Mouse (Mus musculus): ENCODE measurements around the gene Pfdn4. TPM values are rescaled to one million over a fixed set of nuclear protein-coding genes. Genes with fewer than 3 reads are reported as not detected.

Pfdn4 gene
- total RNA-seq, 2 experiments from 2014 or later, result 32.3 to 34.8 TPM

DNA sequence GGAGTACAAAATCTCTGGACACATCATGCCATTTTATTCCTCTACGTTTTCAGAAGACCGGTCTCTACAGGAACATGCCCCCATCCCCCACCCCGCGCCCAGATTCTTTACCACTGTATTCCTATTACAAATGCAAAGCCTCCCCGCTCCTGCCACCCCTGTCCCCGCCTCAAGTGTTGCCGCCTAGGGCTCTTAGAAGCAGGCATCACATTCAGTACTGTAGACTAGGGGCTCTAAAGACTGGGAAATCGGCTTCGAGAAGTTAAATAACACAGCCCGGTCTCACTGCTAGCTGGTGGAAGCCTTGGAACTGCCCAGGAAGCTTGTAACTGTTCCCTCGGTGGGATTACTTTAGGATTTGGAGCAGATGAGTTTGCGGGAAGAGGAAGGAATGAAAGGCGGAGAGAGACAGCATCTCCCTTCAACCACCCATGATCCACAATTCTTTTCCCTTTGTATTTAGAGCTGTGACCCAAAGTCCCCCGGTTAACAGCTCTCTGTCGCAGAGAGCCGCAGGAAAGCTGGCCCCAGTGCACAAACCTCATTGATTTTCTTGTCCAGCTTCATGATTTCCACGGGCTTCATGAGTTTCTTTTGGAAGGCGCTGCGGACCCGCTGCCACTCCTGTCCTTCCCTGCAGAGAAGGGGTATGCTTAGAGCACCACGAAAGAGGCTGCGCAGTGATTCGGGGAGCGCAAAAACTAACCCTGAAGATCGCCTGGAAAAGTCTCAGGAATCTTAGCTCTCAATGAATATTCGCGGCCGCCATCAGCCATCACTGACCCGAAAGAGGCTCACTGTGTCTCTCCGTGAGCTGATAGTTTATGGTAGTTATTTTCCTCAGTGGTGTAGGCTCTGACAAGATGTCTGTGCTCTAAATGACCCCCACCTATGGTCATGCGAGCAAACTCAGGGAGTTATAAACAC is 1.2 kb upstream of the Pfdn4 start:
- DNase-seq (ENCODE audit: low spot score in 2 of 2), result no peak

DNA sequence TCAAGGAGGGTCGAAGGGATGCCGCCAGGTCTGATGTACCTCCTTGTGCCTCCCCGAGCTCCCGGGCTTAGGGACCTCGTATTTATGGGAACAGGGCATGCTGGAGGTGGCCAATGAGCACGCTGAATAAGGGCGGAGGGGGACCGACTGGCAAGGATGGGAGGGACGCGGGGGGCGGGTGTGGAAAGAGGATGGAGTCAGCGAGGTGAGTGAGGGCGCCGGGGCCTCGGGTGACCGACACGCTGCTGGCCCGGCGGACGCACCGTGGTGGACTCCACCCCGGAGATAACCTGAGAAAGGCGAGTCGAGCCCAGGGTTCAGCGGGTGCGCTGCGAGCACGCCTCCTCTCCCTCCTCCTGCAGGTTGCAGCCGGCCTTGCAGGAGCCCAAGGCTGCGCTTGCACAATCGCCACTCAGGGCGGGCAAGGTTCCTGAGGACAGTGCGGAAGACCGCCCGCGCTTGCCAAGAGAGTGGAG is 901 bp downstream of the Pfdn4 start, which contains the start of gene Cyp24a1:
Gene Cyp24a1, minus strand, starts transcription at position 55 of the 476 bp plus-strand sequence.
- DNase-seq (ENCODE audit: low spot score in 2 of 2), result no peak

DNA sequence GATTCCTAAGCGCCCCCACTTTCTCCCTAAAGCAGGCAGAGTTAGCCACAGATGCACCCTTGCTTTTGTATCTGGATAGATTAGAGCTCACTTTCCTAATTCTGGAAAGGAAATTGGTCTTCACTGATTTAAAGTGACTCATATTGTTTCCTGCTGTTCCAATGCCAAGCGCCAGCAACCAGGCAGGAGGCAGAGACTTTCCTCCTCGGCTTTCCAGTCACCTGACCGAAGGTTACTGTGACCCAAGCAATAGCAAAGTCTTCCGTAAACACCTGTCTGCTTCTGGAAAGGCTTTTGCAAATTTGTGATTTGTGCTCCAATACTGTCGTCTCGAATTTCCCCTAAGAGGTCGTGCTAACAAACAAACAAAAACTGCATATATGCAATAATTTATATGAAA is 1.8 kb downstream of the Pfdn4 start:
- DNase-seq (ENCODE audit: low spot score in 2 of 2), result no peak

DNA sequence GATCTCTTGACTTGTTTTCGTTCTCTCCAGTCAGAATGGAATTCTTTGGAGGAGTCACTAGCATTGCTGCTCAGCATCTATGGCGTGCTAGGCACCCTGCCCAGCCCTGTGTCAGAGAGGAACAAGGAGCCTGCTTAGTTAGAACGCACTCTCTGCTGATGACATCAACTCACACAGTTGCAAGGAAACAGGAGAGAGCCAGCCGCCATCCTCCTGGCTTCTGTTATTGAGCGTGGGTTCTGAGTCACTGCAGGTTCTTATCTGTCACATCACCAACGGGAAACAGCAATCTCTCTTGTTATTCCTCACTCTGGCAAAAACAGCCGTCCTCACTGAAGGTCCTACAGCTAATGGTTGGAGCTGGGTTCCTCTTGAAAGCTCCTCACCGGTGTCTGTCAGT is 7.1 kb downstream of the Pfdn4 start:
- peak; percentile 33 to 34 for DNase-seq (ENCODE audit: low spot score in 2 of 2)

DNA sequence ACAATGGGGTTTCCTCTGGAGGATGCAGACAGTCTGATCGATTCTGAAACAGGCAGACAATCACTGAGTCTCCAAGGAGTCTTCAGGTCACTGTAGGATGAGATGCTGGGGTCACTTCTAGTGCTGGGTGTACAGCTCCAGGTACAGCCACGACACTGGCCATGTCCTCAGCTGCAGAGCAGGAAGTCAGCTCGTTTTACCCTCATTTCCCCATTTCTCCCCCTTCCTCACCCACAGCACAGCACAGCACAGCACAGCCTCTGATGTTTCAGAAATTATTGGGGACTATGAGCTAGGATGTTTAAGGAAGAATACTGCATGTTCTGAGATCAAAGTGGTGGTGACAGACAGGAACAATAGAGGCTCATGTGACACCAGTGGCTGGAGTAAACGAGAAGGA is 7.8 kb downstream of the Pfdn4 start:
- no peak for DNase-seq (ENCODE audit: low spot score in 2 of 2)

DNA sequence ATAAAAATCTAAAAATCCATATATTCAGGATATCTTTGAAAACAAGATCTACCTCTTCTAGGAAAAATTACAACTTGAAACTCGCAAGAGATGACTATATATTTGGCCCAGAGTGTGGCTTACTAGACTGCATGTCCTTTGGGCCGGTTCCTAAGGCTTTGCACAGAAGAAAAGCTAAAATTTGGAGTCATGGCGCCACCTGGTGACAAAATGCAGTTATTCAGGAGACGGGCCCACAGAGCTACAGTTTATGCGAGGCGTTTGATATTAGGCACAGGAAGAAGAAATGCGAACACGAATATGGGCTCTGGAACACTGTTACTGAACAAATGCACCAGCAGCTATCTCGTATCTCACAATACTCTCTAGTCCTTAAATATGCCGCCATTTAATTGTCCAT is 11.5 kb downstream of the Pfdn4 start:
- peak; percentile 89 to 90 for DNase-seq (ENCODE audit: low spot score in 2 of 2)

DNA sequence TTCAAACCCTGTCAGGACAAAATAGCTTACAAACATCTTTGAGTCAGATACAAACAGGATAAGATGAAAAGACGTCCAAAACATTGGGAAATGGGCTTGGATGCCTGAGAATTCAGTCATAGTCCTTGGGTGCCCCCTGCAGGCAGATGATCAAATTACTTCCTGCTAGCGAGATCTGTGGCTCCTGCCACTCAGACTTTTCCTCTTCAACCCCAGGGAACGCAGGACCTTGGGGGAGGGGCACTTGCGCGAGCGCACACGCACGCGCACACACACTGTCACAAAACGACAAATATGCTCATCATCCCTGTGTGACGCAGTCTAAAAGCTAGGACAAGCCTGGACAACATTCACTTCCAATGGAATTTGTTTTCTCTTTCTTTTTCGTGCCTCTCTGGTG is 12.6 kb downstream of the Pfdn4 start:
- peak; percentile 94 to 95 for DNase-seq (ENCODE audit: low spot score in 2 of 2)

DNA sequence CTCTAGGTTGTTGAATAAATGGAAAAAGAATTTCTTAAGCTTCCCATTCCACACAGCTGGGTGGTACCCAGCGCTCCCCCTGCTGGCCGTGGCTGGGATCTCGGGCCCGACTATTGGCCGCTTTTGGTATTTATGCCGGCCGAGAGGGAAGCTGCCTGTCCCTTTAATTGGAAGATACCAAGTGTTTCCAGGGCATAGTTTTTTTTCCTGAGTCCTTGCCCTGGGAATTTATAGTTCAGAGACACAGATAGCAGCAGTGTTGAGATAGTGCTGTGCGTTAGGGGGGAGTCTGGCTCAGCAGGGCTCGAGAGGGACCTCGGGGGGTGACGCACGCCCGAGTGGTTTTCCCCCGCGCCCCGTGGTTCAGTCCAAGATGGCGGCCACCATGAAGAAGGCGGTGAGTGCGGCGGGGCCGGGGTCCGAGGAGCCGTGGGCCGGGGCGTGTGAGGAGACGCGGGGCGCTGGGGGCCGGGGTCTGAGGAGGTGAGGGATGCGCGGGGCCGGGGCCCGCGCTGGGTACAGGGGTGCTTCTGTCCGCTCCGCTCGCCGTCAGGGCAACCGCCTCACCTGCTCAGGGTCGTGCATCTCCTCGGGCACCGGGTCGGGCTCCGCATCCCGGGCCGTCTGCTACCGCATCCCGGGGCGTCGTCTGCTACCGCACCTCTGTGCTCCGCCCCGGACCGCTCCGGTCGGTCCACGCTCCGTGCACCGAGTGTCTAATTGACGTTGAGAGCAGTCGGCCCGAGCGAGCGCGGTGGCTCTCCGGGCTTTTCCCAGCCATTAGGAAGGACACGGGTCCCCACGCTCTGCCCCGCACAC is 15.1 kb downstream of the Pfdn4 start:
- DNase-seq (ENCODE audit: low spot score in 2 of 2), result peak; percentile 89 to 94

DNA sequence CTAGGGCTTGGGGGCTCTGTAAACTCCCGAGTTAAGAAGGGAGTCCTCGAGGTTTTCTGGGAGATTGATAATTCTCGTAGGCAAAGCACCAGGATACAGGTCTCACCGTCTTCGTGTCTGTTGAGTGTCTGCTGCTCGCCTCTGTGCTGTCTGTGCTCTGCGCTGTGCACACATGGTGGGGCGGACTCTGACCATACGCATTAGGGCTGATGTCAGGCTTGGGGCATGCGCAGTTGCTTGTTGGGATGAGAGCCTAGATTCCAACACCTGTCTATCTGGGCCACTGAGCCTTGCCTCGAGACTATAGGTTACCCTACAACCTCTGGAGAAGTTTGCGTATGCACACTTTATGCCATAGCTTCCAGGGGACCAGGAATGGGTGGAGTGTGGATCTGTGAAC is 17.5 kb downstream of the Pfdn4 start:
- no peak for DNase-seq (ENCODE audit: low spot score in 2 of 2)

DNA sequence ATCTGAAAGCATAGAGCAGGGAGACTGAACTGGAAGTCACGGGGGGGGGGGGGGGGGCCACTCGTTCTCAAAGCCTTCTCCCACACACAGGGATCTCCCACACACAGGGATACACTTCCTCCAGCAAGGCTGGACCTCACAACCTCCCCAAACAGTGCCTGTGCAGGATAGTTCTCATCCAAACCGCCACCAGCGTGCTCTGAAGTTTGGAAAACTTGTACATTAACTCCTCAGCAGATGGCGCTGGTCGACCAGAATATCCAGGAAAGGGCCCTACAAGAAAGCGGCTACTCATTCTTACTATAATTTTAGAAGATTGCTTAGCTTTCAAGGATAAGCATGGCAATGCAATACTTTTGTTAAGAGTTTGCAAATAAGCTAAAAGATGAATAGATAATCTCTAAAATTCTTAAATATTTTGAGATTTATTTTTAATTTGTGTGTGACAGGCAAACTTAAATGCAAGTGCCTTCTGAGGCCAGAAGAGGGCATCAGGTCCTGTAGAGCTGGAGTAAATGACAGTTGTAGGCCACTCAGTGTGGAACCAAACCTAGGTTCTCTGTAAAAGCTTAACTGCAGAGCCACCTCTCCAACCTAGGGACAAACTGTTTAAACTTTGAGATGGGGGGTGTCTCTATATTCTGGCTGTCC is 24.2 kb downstream of the Pfdn4 start:
- peak; percentile 44 to 76 for DNase-seq (ENCODE audit: low spot score in 2 of 2)

DNA sequence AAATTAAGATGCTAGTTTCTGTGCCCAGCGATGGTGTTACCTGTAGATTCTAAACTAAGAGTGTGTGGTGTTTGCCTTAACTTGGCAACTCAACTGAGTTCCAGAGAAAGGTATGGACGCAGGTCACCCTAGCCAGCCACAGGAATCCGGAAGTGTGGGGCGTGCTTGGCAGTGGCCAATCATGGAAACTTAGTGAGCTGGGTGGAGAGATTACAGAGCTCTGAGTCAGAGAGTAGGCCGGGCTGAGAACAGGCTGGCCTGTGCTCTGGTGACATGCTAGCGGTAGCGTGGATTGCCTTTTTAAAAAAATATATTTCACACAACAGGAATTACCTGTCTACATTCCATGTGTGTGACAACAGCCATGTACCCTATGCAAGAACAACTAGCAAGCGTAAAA is 30.3 kb downstream of the Pfdn4 start:
- no peak for DNase-seq (ENCODE audit: low spot score in 2 of 2)

DNA sequence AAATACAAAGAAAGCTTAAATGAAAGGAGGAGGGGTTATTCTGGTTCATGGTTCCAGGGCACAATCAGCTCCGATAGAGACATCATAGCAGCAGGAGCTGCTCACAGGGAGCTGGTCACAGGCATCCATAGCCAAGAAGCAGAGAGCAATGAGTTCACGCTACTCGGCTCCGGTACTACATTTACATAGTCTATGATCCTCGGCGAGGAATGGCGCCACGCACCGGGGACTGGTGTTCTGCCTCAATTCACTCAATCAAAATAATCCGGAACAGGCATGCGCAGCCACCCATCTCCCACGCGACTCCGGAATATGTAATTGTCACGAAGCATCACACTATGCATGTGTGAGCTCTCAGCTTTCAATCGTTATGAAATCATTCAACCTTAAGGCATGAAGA is 31.8 kb downstream of the Pfdn4 start:
- no peak for DNase-seq (ENCODE audit: low spot score in 2 of 2)

DNA sequence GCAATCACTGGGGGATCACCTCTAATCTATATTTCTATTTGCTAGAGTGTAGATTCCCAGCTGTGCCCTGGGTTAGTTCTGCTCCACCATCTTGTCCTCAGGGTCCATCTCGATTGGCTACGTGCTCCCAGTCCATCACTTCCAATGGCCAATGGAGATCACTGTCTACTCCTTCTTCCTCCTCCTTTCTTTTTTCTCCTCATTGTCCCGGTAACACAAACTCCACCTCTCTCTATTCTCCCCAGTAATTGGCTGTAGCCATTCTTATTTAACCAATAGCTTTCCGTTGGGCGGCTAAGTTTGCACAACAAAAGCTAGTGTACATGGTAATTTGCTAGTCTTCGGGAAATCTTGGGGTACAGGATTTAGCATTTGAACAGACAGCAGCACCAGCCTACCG is 33.5 kb downstream of the Pfdn4 start:
- DNase-seq (ENCODE audit: low spot score in 2 of 2), result no peak

DNA sequence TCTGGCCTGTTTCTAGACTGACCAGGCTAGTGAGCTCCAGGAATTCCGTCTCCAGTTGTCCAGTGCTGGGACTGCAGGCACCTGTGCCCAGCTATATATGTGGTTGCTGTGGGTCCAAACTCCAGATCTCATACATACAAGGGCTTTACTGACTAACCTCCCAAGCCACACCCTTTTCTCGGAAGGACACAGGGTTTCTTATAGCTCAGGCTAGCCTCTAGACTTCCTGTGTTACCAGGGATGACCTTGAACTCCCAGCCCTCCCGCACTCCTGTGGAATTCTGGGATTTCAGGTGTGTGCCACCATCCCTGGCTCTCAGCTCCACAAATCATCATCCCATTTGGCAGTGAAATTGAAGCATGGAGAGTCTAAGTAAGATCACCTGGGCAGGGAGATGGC is 34.0 kb downstream of the Pfdn4 start:
- no peak for DNase-seq (ENCODE audit: low spot score in 2 of 2)

DNA sequence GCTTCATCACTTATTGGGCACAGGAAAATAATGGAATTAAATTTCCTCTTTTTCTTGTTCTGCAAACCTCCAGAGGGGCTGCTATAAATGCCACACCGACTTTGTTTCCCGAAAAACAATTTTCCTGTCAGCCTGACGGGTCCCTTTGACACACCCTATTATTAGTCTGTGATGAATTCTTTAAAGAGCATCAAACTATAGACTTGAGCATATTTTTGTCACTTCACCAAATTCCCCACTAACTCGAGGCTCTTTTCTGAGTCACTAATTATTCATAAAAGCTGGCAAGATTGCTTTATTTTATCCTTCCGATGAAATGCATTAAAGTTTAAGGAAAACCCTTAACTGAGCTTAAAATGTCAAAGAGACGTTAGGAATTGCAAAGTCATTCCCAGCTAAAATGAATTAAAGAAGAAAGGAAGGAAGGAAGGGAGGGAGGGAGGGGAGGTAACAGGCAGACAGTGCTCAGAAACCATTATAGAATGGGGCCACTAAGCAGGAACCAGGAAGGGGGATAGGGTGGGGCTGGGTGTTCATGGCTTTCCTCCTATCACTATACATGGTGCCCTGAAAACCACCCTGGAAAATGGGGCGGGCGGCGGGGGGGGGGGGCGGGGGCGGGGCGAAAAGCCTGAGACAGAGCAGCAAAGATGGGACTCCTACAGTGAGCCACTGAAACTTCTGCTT is 38.0 kb downstream of the Pfdn4 start:
- no peak for DNase-seq (ENCODE audit: low spot score in 2 of 2)

DNA sequence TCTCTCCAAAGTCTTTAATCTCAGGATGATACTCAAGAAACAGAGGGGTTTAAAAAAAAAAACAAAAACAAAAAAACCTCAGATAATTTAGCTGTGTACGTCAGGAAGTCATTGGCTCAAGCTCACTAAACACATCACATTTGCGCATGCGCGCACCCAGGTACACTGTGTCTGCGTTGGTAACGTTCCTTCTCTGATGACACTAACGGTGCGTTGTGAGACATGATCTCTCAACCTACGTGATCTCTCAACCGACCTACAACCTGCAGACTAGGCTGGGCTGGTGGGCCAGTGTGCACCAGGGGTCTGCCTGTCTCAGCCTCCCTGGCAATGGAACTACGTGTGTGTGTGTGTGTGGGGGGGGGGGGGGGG is 38.6 kb downstream of the Pfdn4 start:
- DNase-seq (ENCODE audit: low spot score in 2 of 2), result no peak

DNA sequence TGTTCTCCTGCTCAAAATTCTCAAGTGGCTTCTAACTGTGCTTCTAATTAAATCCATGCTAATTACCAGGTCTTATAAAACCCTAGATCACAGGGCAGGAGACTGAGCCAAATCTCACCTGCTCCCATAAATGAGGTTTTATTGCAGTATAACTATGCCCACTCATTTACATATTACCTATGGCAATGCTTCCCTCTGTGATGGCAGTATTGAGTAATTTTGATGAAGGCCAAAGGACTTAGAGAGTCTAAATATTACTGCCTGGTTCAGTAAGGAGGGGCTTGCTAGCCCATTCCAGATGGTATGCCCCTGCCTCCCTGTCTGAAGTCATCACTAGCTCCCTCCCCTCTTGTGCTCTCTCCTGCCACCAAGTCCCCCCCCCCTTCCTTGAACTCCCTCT is 39.6 kb downstream of the Pfdn4 start:
- DNase-seq (ENCODE audit: low spot score in 2 of 2), result no peak

DNA sequence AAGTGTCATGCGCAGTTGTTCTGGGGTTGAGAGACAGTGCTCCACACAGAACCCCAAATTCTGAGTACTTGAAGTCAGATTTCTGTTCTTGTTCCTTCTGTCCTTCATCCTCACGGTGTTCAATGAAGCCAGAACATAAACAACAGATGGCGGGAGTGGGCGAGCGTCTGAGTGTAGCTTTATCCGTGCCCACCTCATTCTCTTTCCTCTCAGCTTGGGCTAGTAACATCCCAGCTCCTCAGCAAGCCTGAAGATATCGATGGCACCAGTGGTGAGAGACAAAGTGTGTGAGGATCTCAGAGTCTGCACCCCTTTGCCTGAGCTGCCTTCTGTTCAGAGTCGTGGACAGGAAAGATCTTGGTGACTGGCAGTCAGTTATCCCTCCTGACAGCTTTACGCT is 43.0 kb downstream of the Pfdn4 start:
- peak; percentile 6 to 24 for DNase-seq (ENCODE audit: low spot score in 2 of 2)

DNA sequence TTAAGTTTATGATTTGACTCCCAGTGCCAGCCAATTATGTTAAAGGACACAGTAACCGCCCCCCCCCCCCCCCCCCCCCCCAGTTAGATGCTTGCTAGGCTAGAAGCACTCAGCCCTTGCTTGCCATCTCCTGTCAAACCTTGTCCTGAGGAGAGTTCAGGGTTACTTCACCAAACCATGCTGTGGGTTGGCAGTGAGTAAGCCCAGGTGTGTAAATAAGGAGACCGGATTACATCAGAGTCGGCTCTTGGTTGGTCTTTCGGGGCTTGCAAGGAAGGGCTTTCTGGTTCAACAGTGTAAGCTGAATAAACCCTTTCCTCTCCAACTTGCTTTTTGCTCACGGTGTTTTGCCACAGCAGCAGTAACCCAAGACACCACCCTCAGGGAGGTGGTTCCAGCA is 47.4 kb downstream of the Pfdn4 start:
- no peak for DNase-seq (ENCODE audit: low spot score in 2 of 2)

DNA sequence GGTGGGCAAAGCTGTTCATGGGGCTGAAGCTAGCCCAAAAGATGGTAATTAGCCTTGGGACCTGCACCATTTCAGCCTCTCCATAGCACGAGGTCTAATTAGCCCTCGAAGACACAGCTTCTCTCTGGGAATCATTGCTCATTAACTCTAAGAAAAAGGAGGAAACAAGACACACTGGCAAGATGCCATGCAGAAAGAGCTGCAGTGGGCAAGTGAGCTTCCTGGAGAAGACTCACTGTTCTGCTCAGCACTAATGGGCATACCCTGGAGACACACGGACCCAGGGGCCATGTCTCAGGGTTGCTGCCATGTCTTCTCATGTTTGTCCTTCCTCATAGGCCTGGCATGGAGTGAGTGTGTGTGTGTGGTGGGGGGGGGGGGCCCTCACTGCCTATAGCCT is 47.9 kb downstream of the Pfdn4 start:
- no peak for DNase-seq (ENCODE audit: low spot score in 2 of 2)

DNA sequence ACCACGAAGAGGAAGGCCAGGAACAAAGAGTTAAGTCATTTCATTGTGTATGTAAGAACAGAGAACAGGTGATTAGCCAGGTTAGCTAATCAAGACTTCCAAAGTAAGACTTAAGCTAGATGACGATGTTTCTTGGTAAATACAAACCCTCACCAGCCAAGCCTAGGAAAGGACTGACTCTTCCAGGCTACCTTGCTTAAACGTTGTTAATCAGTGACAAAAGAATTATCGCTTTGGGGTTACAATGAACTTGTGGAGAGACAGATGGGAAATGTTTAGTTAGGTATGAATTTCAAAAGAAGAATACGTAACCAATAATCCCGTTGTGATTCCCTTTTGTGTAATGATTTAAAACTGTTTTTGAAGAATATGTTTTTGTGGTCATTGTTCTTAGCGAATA is 48.7 kb downstream of the Pfdn4 start:
- DNase-seq (ENCODE audit: low spot score in 2 of 2), result no peak

Data from layer of hippocampus, postnatal 14 days (tissue).